Mouse (Mus musculus): ENCODE results near the gene Tpcn2. TPM values are rescaled to one million over a fixed set of nuclear protein-coding genes. Genes with fewer than 3 reads are reported as not detected.
A peak's percentile ranks its signal among the peaks of the same experiment; 100 is the strongest.

The Tpcn2 gene
- polyA plus RNA-seq, 1 experiment from 2014 or later: 5.7 TPM

GRCm38 (mm10) chr7:145239736-145240505, 43.9 kb downstream of the Tpcn2 start:
- no peak overlapping the region for H3K9ac ChIP-seq
- H3K27ac ChIP-seq (replicated peaks): no peak overlapping the region
- no peak overlapping the region for H3K4me2 ChIP-seq
- H3K4me3 ChIP-seq: no peak overlapping the region
- H3K4me1 ChIP-seq: peaks cover 14% of the 10 kb centered on the region
- H3K9me3 ChIP-seq: no peaks in the 10 kb centered on the region
- H3K27me3 ChIP-seq (replicated peaks): no peaks in the 10 kb centered on the region
- WGBS: 70% methylated on average over 8 of the region's 8 CpGs
- ATAC-seq (ENCODE audit: extremely low read depth, insufficient number of reproducible peaks, low FRiP score, low TSS enrichment): no peak
- H3K36me3 ChIP-seq: no peaks in the 10 kb centered on the region

DNA sequence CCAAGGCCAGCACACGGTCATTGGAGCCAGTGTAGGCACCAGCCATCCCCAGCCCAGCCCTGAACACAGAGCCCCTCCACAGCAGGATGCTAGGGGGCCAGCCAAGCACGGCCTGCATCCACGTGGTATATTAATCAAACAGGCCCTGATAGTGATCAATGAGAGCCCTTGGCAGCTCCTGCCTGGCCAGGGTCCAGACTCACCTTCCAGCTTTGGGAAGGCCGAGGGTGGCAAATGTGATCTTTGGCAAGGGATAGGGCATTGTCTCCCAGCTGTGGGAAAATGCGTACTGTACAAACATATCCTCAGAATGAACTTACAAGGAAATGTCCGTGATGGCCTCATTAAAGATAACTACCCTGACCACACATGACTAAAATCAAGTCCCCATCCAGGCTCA, 44.7 kb downstream of the Tpcn2 start:
- 0 out of 2 replicates have a peak, but pooled peaks have one; percentile 24 for ATAC-seq (ENCODE audit: extremely low read depth, insufficient number of reproducible peaks, low FRiP score, low TSS enrichment)
- peaks cover 14% of the 10 kb centered on the region for H3K4me1 ChIP-seq
- H3K9ac ChIP-seq: no peak overlapping the region
- H3K9me3 ChIP-seq: no peaks in the 10 kb centered on the region
- WGBS: 52% methylated on average over 6 of the region's 6 CpGs
- H3K36me3 ChIP-seq: no peaks in the 10 kb centered on the region
- no peak overlapping the region for H3K27ac ChIP-seq (replicated peaks)
- no peaks in the 10 kb centered on the region for H3K27me3 ChIP-seq (replicated peaks)
- H3K4me3 ChIP-seq: no peak overlapping the region
- H3K4me2 ChIP-seq: no peak overlapping the region

GRCm38 (mm10) chr7:145234841-145235790, 48.7 kb downstream of the Tpcn2 start:
- WGBS: 74% methylated on average over 10 of the region's 10 CpGs
- no peak for ATAC-seq (ENCODE audit: extremely low read depth, insufficient number of reproducible peaks, low FRiP score, low TSS enrichment)
- peaks cover 14% of the 10 kb centered on the region for H3K4me1 ChIP-seq
- H3K9me3 ChIP-seq: no peaks in the 10 kb centered on the region
- no peak overlapping the region for H3K27ac ChIP-seq (replicated peaks)
- no peaks in the 10 kb centered on the region for H3K27me3 ChIP-seq (replicated peaks)
- H3K9ac ChIP-seq: no peak overlapping the region
- H3K36me3 ChIP-seq: no peaks in the 10 kb centered on the region
- H3K4me2 ChIP-seq: no peak overlapping the region
- H3K4me3 ChIP-seq: no peak overlapping the region

- ATAC-seq (ENCODE audit: extremely low read depth, insufficient number of reproducible peaks, low FRiP score, low TSS enrichment): no peak
- H3K4me3 ChIP-seq: no peak overlapping the region
- no peaks in the 10 kb centered on the region for H3K36me3 ChIP-seq
- no peaks in the 10 kb centered on the region for H3K9me3 ChIP-seq
- no peak overlapping the region for H3K9ac ChIP-seq
- H3K27ac ChIP-seq (replicated peaks): no peak overlapping the region
- H3K4me2 ChIP-seq: no peak overlapping the region
- H3K27me3 ChIP-seq (replicated peaks): no peaks in the 10 kb centered on the region
- 64% methylated on average over 9 of the region's 9 CpGs for WGBS
- H3K4me1 ChIP-seq: no peaks in the 10 kb centered on the region
These were observed 52.2 kb downstream of the Tpcn2 start for GRCm38 (mm10) chr7:145231659-145232058.

GRCm38 (mm10) chr7:145226641-145227040, 57.2 kb downstream of the Tpcn2 start:
- 85% methylated on average over 6 of the region's 6 CpGs for WGBS
- no peak overlapping the region for H3K9ac ChIP-seq
- ATAC-seq (ENCODE audit: extremely low read depth, insufficient number of reproducible peaks, low FRiP score, low TSS enrichment): no peak
- H3K27ac ChIP-seq (replicated peaks): no peak overlapping the region
- H3K9me3 ChIP-seq: no peaks in the 10 kb centered on the region
- no peaks in the 10 kb centered on the region for H3K36me3 ChIP-seq
- H3K4me1 ChIP-seq: peaks cover 16% of the 10 kb centered on the region
- no peak overlapping the region for H3K4me3 ChIP-seq
- no peaks in the 10 kb centered on the region for H3K27me3 ChIP-seq (replicated peaks)
- H3K4me2 ChIP-seq: no peak overlapping the region

DNA sequence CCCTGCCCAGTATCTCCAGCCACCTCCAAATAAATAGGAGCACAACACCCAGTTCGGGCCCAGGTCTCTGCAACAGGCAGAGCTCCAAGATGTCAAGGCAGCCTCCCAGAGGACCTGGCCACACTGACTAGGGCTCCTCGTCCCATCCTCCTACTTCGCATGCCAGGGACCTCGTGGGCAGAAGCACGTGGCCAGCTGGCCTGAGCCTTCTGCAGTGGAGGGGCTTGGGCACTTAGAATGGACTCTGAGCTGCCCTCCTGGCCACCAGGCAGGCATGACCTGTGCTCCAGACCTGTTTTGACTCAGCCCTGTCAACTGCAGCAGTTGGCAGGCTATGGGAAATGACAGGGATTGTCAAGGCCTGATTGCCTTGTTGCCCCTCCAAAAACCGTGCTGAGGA, 58.2 kb downstream of the Tpcn2 start:
- Histone ChIP-seq H3K4me1 (peaks cover 23% of the 10 kb centered on the region), H3K36me3 (no peaks in the 10 kb centered on the region), H3K9ac (no peak overlapping the region), H3K4me2 (no peak overlapping the region), H3K27ac (replicated peaks) (no peak overlapping the region), H3K27me3 (replicated peaks) (no peaks in the 10 kb centered on the region), H3K4me3 (no peak overlapping the region), H3K9me3 (no peaks in the 10 kb centered on the region)
- 64% methylated on average over 6 of the region's 6 CpGs for WGBS
- no peak for ATAC-seq (ENCODE audit: extremely low read depth, insufficient number of reproducible peaks, low FRiP score, low TSS enrichment)

DNA sequence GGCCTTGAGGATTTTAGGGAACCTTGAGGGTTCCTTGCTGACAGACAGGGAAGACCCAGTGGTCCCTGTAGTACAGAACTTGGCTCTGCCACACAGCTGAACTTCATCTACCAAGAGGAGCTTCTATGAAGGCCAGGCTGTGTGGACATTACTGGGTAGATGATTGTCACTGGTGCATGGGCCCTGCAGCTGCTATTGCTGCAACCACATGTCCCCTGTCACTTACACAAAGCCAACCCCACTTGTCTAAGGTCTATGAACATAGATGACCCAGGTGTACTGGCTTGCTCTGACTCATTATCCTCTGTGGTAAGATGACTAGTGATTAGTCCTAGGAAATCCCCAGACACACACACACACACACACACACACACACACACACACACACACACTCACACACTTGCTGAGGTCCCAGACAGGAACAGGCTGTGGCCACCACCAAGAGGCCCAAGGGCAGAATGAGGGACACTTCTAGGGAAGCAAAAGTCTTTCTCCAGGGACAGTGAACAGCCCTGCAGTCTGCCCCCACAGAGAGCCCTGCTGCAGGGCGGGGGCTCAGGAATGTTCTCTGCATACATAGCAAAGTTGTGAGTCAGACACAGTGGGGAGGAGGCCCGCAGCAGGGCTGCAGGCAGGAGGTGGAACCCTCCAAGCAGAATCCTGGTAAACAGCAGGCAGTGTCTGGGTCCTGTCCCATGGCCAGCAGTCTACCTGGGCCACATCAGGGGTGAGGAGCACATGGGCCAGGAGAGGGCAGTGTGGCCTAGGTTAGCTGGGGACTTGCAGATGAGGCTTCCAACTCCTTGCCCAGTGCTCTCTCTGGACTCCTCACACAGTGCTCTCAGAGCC, 61.7 kb downstream of the Tpcn2 start:
- peak overlapping the region; percentile 92 for H3K27ac ChIP-seq (replicated peaks)
- no peaks in the 10 kb centered on the region for H3K27me3 ChIP-seq (replicated peaks)
- peak; percentile 62 for ATAC-seq (ENCODE audit: extremely low read depth, insufficient number of reproducible peaks, low FRiP score, low TSS enrichment)
- H3K4me2 ChIP-seq: 0 out of 2 replicates have a peak overlapping the region, but pooled peaks have one; percentile 12
- peak overlapping the region; percentile 58 for H3K9ac ChIP-seq
- H3K4me3 ChIP-seq: no peak overlapping the region
- peaks cover 35% of the 10 kb centered on the region for H3K4me1 ChIP-seq
- H3K9me3 ChIP-seq: no peaks in the 10 kb centered on the region
- no peaks in the 10 kb centered on the region for H3K36me3 ChIP-seq
- 13% methylated on average over 2 of the region's 2 CpGs for WGBS

DNA sequence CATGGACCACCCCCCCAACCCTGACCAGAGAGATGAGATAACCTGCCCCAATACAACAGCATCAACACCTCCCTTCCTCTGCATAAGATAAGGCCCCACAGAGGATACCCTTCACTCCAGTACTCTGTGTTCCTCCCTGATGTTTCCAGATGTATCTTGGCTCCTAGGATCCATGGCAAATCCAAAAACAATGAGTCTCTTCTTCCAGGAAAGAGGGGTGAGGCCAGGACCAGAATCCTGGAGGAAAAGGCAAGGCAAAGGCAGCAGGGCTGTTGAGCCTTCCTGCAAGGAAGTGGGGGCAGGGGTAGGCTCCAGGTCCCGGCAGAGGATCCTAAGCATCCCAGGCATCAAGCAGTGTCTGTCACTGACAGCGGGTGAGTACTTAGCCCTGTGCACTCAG, 62.5 kb downstream of the Tpcn2 start:
- Histone ChIP-seq H3K4me1 (peaks cover 41% of the 10 kb centered on the region), H3K9ac (peak overlapping the region; percentile 58), H3K27ac (replicated peaks) (peak overlapping the region; percentile 92), H3K4me3 (no peak overlapping the region), H3K4me2 (no peak overlapping the region), H3K9me3 (no peaks in the 10 kb centered on the region), H3K27me3 (replicated peaks) (no peaks in the 10 kb centered on the region), H3K36me3 (no peaks in the 10 kb centered on the region)
- 31% methylated on average over 2 of the region's 2 CpGs for WGBS
- ATAC-seq (ENCODE audit: extremely low read depth, insufficient number of reproducible peaks, low FRiP score, low TSS enrichment): no peak

GRCm38 (mm10) chr7:145219420-145219831, 64.4 kb downstream of the Tpcn2 start:
- no peak overlapping the region for H3K4me3 ChIP-seq
- H3K4me1 ChIP-seq: peaks cover 57% of the 10 kb centered on the region
- no peaks in the 10 kb centered on the region for H3K27me3 ChIP-seq (replicated peaks)
- no peak overlapping the region for H3K27ac ChIP-seq (replicated peaks)
- ATAC-seq (ENCODE audit: extremely low read depth, insufficient number of reproducible peaks, low FRiP score, low TSS enrichment): no peak
- 74% methylated on average over 9 of the region's 9 CpGs for WGBS
- no peak overlapping the region for H3K4me2 ChIP-seq
- no peak overlapping the region for H3K9ac ChIP-seq
- H3K9me3 ChIP-seq: no peaks in the 10 kb centered on the region
- H3K36me3 ChIP-seq: no peaks in the 10 kb centered on the region

DNA sequence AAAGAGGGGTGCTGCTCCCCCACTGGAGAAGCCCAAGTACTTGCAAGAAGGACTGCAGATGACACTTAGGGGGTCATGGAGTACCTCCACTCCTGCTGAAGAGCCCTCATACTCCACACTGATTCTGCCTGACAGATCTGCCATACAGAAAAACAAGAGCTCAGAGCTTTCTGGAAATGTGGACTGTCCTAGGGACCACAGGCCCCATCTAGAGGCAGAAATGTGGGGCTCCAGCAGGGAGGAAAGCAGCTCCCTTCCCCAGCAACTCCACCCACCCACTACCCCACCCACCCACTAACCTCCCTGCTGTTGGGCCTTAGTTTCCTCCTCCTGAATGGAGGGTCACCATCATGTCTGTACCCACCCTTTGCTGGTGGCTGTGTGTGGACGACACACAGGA, 67.2 kb downstream of the Tpcn2 start:
- H3K27ac ChIP-seq (replicated peaks): 0 out of 2 replicates have a peak overlapping the region, but pooled peaks have one; percentile 50
- H3K27me3 ChIP-seq (replicated peaks): no peaks in the 10 kb centered on the region; the same call in 1 of the 2 replicates
- no peak for ATAC-seq (ENCODE audit: extremely low read depth, insufficient number of reproducible peaks, low FRiP score, low TSS enrichment)
- H3K9ac ChIP-seq: peak overlapping the region; percentile 67
- H3K4me1 ChIP-seq: peaks cover 56% of the 10 kb centered on the region
- H3K36me3 ChIP-seq: no peaks in the 10 kb centered on the region
- H3K4me3 ChIP-seq: no peak overlapping the region
- no peaks in the 10 kb centered on the region for H3K9me3 ChIP-seq
- 67% methylated on average over 1 of the region's 1 CpGs for WGBS
- H3K4me2 ChIP-seq: no peak overlapping the region

- no peak for ATAC-seq (ENCODE audit: extremely low read depth, insufficient number of reproducible peaks, low FRiP score, low TSS enrichment)
- no peak overlapping the region for H3K9ac ChIP-seq
- no peak overlapping the region for H3K4me3 ChIP-seq
- H3K36me3 ChIP-seq: no peaks in the 10 kb centered on the region
- H3K4me1 ChIP-seq: peaks cover 56% of the 10 kb centered on the region
- no peaks in the 10 kb centered on the region; the same call in 1 of the 2 replicates for H3K27me3 ChIP-seq (replicated peaks)
- no peak overlapping the region for H3K4me2 ChIP-seq
- no peak overlapping the region for H3K27ac ChIP-seq (replicated peaks)
- no peaks in the 10 kb centered on the region for H3K9me3 ChIP-seq
- WGBS: 64% methylated on average over 4 of the region's 4 CpGs
These were observed 68.3 kb downstream of the Tpcn2 start for GRCm38 (mm10) chr7:145215476-145215875.

Measured in heart, embryonic 13.5 days (tissue).